27 mouse cellular contexts compared by ENCODE assay signal in genomic region chr6:50329380-50329779, GRCm38 (mm10).
DNase-seq lines count a peak whose midpoint lies in the region; ATAC-seq and TF ChIP-seq lines count a peak whose summit lies in the region.
"Had no signal": no experiment of that assay in that cellular context is flagged by ENCODE, and none has a peak within 500 bp of the region (broad histone marks: within the 10 kb centered on the region; RNA-seq: fewer than 3 reads in every experiment).

No protein-coding gene starts in this region.

- intact Hi-C loops in heart, postnatal 36 days (cut with DNase I): no loop called here

- H3K4me1 ChIP-seq in heart, postnatal 0 days (ENCODE audit: control insufficient read depth, insufficient read depth): peaks cover 7% of the 10 kb centered on the region; the same call in 1 of the 2 replicates
- H3K4me1 ChIP-seq in lung, embryonic 15.5 days: peaks cover 14% of the 10 kb centered on the region
- H3K4me1 ChIP-seq: hindbrain, embryonic 15.5 days; neural tube, embryonic 13.5 days had no signal

- ATAC-seq in heart, postnatal 0 days (ENCODE audit: insufficient read depth, low read depth): no peak
- ATAC-seq in lung, embryonic 15.5 days (ENCODE audit: borderline replicate concordance, extremely low read depth, low FRiP score, low TSS enrichment): no peak
- no peak for ATAC-seq in granulocyte monocyte progenitor cell, adult 5-6 weeks (replicated peaks; ENCODE audit: poor library complexity, severe bottlenecking)
- ATAC-seq: activated CD4-positive, CD25-positive, alpha-beta regulatory T cell, adult 4 months; forebrain, embryonic 14.5 days; liver, postnatal 0 days; midbrain, embryonic 16.5 days had no signal

- no peak overlapping the region for H3K9ac ChIP-seq in heart, postnatal 0 days (replicated peaks; ENCODE audit: low read depth, low read length)
- H3K9ac ChIP-seq in lung, embryonic 15.5 days: no peak overlapping the region
- H3K9ac ChIP-seq: embryonic facial prominence, embryonic 15.5 days; hindbrain, embryonic 15.5 days; limb, embryonic 12.5 days; liver, postnatal 0 days; neural tube, embryonic 13.5 days had no signal

- H3K27ac ChIP-seq in heart, postnatal 0 days (ENCODE audit: low read depth): 0 out of 2 replicates have a peak overlapping the region, but pooled peaks have one; percentile 54
- H3K27ac ChIP-seq in lung, embryonic 15.5 days: peak overlapping the region; percentile 27; the same call in 1 of the 2 replicates
- H3K27ac ChIP-seq: heart, adult 2 months; hindbrain, embryonic 15.5 days; limb, embryonic 12.5 days; neural tube, embryonic 13.5 days had no signal

- H3K4me3 ChIP-seq in heart, postnatal 0 days (ENCODE audit: low read depth, low read length): no peak overlapping the region
- H3K4me3 ChIP-seq in lung, embryonic 15.5 days: no peak overlapping the region
- H3K4me3 ChIP-seq: embryonic facial prominence, embryonic 15.5 days; heart, adult 2 months; hindbrain, embryonic 15.5 days; limb, embryonic 12.5 days; myocyte; neural tube, embryonic 13.5 days had no signal

- no peak for TF ChIP-seq EP300 in heart, postnatal 0 days (IDR thresholded peaks at IDR 0.05; ENCODE audit: low read depth)

- no peaks in the 10 kb centered on the region for H3K9me3 ChIP-seq in heart, postnatal 0 days (replicated peaks; ENCODE audit: control insufficient read depth, low read length)
- no peaks in the 10 kb centered on the region for H3K9me3 ChIP-seq in lung, embryonic 15.5 days
- H3K9me3 ChIP-seq: embryonic facial prominence, embryonic 15.5 days; hindbrain, embryonic 15.5 days; limb, embryonic 12.5 days; neural tube, embryonic 13.5 days had no signal

- DNase-seq in embryo, embryonic 10 days (ENCODE audit: low spot score): peak; percentile 6
- DNase-seq in embryo, embryonic 10.5 days (ENCODE audit: low spot score): no peak
- DNase-seq in heart, postnatal 0 days (ENCODE audit: low spot score): no peak
- no peak for DNase-seq in heart, postnatal 36 days
- DNase-seq in lung, postnatal 4 days: no peak
- DNase-seq: adrenal gland, adult 8-10 months; cerebellum, adult 18-20 months; cerebellum, postnatal 14 days; heart, adult 2 months; kidney, postnatal 36 days; liver, postnatal 0 days; retina, postnatal 1 day; right cerebral cortex, postnatal 25 days; spleen, adult 18-20 months; thymus, adult 18-20 months; thymus, postnatal 36 days had no signal

- 85% methylated on average over 8 of the region's 8 CpGs for WGBS in heart, postnatal 0 days
- WGBS in lung, embryonic 15.5 days: 48% methylated on average over 8 of the region's 8 CpGs

- peaks cover 7% of the 10 kb centered on the region; the same call in 1 of the 2 replicates for H3K36me3 ChIP-seq in heart, postnatal 0 days (replicated peaks; ENCODE audit: control insufficient read depth, insufficient read depth, low read length)
- no peaks in the 10 kb centered on the region for H3K36me3 ChIP-seq in lung, embryonic 15.5 days
- H3K36me3 ChIP-seq: embryonic facial prominence, embryonic 15.5 days; hindbrain, embryonic 15.5 days; neural tube, embryonic 13.5 days had no signal

- no peak overlapping the region for H3K4me2 ChIP-seq in heart, postnatal 0 days (ENCODE audit: low read depth, low read length)
- H3K4me2 ChIP-seq in lung, embryonic 15.5 days: 0 out of 2 replicates have a peak overlapping the region, but pooled peaks have one; percentile 21
- H3K4me2 ChIP-seq: embryonic facial prominence, embryonic 15.5 days; hindbrain, embryonic 15.5 days; limb, embryonic 12.5 days; liver, embryonic 11.5 days; neural tube, embryonic 13.5 days had no signal

- no peak for TF ChIP-seq CTCF in heart, postnatal 0 days (IDR thresholded peaks at IDR 0.05; ENCODE audit: low read depth)

- H3K27me3 ChIP-seq in heart, postnatal 0 days (ENCODE audit: control insufficient read depth, insufficient read depth, low read length): no peaks in the 10 kb centered on the region
- no peaks in the 10 kb centered on the region for H3K27me3 ChIP-seq in lung, embryonic 15.5 days
- H3K27me3 ChIP-seq: embryonic facial prominence, embryonic 15.5 days; hindbrain, embryonic 15.5 days; limb, embryonic 12.5 days; neural tube, embryonic 13.5 days had no signal
